In genomic region chr3:41348795-41349194, GRCm38 (mm10) we compare ENCODE assay signal across 10 mouse cellular contexts.
DNase-seq lines count a peak whose midpoint lies in the region; ATAC-seq and TF ChIP-seq lines count a peak whose summit lies in the region.
"Had no signal": no experiment of that assay in that cellular context is flagged by ENCODE, and none has a peak within 500 bp of the region (broad histone marks: within the 10 kb centered on the region; RNA-seq: fewer than 3 reads in every experiment).

No protein-coding gene starts in this region.

- DNase-seq in hindbrain, embryonic 11.5 days (ENCODE audit: low spot score) = peak; percentile 50
- DNase-seq in CD4-positive helper T cell, adult 2 months (ENCODE audit: low read depth, low spot score) = peak; percentile 11
- DNase-seq in adrenal gland, adult (ENCODE audit: inconsistent age in 2 of 2, low spot score in 1 of 2) = peak; percentile 50 to 85
- peak; percentile 17 for DNase-seq in forebrain, postnatal 0 days
- DNase-seq in left cerebral cortex, adult 2 months (ENCODE audit: extremely low spot score in 1 of 2, low spot score in 2 of 2) = peak; percentile 22 to 23
- peak; percentile 12 for DNase-seq in right cerebral cortex, postnatal 14 days
- DNase-seq in yolk sac, embryonic 10.5 days (ENCODE audit: low spot score) = no peak

- ATAC-seq in hindbrain, embryonic 11.5 days (ENCODE audit: low FRiP score) = no peak
- no peak for ATAC-seq in hindbrain, embryonic 16.5 days
- ATAC-seq in forebrain, postnatal 0 days = no peak

- H3K4me3 ChIP-seq in hindbrain, embryonic 11.5 days (ENCODE audit: low read depth, low read length) = no peak overlapping the region
- no peak overlapping the region for H3K4me3 ChIP-seq in hindbrain, embryonic 16.5 days (ENCODE audit: low read length)
- no peak overlapping the region for H3K4me3 ChIP-seq in forebrain, postnatal 0 days (ENCODE audit: low read depth, low read length)
- no peak overlapping the region for H3K4me3 ChIP-seq in left cerebral cortex, adult 2 months
- H3K4me3 ChIP-seq: embryonic facial prominence, embryonic 15.5 days; limb, embryonic 12.5 days had no signal

- WGBS in hindbrain, embryonic 11.5 days = 70% methylated on average over 1 of the region's 1 CpGs
- 53% methylated on average over 1 of the region's 1 CpGs for WGBS in hindbrain, embryonic 16.5 days
- WGBS in forebrain, postnatal 0 days = 59% methylated on average over 1 of the region's 1 CpGs

- H3K9ac ChIP-seq in hindbrain, embryonic 11.5 days (ENCODE audit: low read depth, low read length) = no peak overlapping the region
- no peak overlapping the region for H3K9ac ChIP-seq in hindbrain, embryonic 16.5 days (ENCODE audit: low read depth, low read length)
- H3K9ac ChIP-seq in forebrain, postnatal 0 days = no peak overlapping the region
- H3K9ac ChIP-seq: embryonic facial prominence, embryonic 15.5 days; limb, embryonic 12.5 days had no signal

- no peak overlapping the region for H3K27ac ChIP-seq in hindbrain, embryonic 11.5 days (ENCODE audit: low read depth, low read length)
- H3K27ac ChIP-seq in hindbrain, embryonic 16.5 days (ENCODE audit: low read depth, low read length) = no peak overlapping the region
- no peak overlapping the region for H3K27ac ChIP-seq in forebrain, postnatal 0 days (ENCODE audit: low read depth, low read length)
- no peak overlapping the region for H3K27ac ChIP-seq in left cerebral cortex, adult 2 months
- H3K27ac ChIP-seq: embryonic facial prominence, embryonic 15.5 days; limb, embryonic 12.5 days had no signal

- H3K9me3 ChIP-seq in hindbrain, embryonic 11.5 days (ENCODE audit: control insufficient read depth, low read length) = no peaks in the 10 kb centered on the region
- H3K9me3 ChIP-seq in hindbrain, embryonic 16.5 days (ENCODE audit: control insufficient read depth, low read length) = no peaks in the 10 kb centered on the region
- no peaks in the 10 kb centered on the region for H3K9me3 ChIP-seq in forebrain, postnatal 0 days (ENCODE audit: low read length)
- H3K9me3 ChIP-seq: embryonic facial prominence, embryonic 15.5 days; limb, embryonic 12.5 days had no signal

- peak; percentile 44 for TF ChIP-seq CTCF in forebrain, postnatal 0 days (IDR thresholded peaks at IDR 0.05; ENCODE audit: low read depth)
- TF ChIP-seq CTCF in left cerebral cortex, adult 2 months (IDR thresholded peaks at IDR 0.05) = peak; percentile 56

- H3K36me3 ChIP-seq in hindbrain, embryonic 11.5 days (ENCODE audit: control insufficient read depth, insufficient read depth, low read length) = no peaks in the 10 kb centered on the region
- H3K36me3 ChIP-seq in hindbrain, embryonic 16.5 days (ENCODE audit: control insufficient read depth, insufficient read depth, low read length) = no peaks in the 10 kb centered on the region
- no peaks in the 10 kb centered on the region for H3K36me3 ChIP-seq in forebrain, postnatal 0 days (ENCODE audit: insufficient read depth)
- H3K36me3 ChIP-seq: embryonic facial prominence, embryonic 15.5 days; limb, embryonic 12.5 days had no signal

- no peaks in the 10 kb centered on the region for H3K27me3 ChIP-seq in hindbrain, embryonic 11.5 days (ENCODE audit: control insufficient read depth, insufficient read depth, low read length)
- H3K27me3 ChIP-seq in hindbrain, embryonic 16.5 days (replicated peaks; ENCODE audit: control insufficient read depth, insufficient read depth, low read length) = no peaks in the 10 kb centered on the region
- H3K27me3 ChIP-seq in forebrain, postnatal 0 days (ENCODE audit: insufficient read depth, low read length) = no peaks in the 10 kb centered on the region
- H3K27me3 ChIP-seq: embryonic facial prominence, embryonic 15.5 days; limb, embryonic 12.5 days had no signal

- no peaks in the 10 kb centered on the region for H3K4me1 ChIP-seq in hindbrain, embryonic 11.5 days (replicated peaks; ENCODE audit: control insufficient read depth, insufficient read depth, low read length)
- H3K4me1 ChIP-seq in hindbrain, embryonic 16.5 days (ENCODE audit: control insufficient read depth, insufficient read depth, low read depth, low read length) = no peaks in the 10 kb centered on the region
- H3K4me1 ChIP-seq in forebrain, postnatal 0 days (ENCODE audit: insufficient read depth) = no peaks in the 10 kb centered on the region
- H3K4me1 ChIP-seq: embryonic facial prominence, embryonic 15.5 days had no signal

- no peak overlapping the region for H3K4me2 ChIP-seq in hindbrain, embryonic 11.5 days (replicated peaks; ENCODE audit: low read depth, low read length)
- H3K4me2 ChIP-seq in hindbrain, embryonic 16.5 days (ENCODE audit: low read length) = no peak overlapping the region
- H3K4me2 ChIP-seq in forebrain, postnatal 0 days (ENCODE audit: low read depth) = no peak overlapping the region
- H3K4me2 ChIP-seq: embryonic facial prominence, embryonic 15.5 days; limb, embryonic 12.5 days had no signal

- intact Hi-C loops in left cerebral cortex, adult 2 months (cut with DNase I) = loop anchor here (5.0 kb wide), 2 partner anchors 214 to 254 kb away; no protein-coding TSS in a partner anchor
